ENCODE assay signal across 28 mouse cellular contexts in the genomic region with DNA sequence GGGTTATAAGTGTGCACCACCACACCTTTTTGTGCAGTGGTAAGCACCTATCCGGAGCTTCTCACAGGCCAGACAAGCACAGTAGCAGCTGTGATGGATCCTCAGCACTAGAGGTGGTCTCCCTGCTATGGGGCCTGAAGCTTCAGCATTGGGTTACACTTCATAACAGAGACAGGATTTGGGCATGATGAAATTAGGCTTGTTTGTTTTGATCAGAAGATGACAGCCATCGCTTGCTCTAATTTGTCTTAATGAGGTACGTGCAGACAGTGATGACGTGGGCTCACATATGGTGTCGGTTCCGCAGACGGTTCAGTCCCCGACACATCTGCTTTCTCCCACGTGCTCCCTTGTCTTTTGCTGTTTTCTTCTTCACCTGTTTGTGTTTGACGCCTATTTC.
DNase-seq lines count a peak whose midpoint lies in the region; ATAC-seq lines count a peak whose summit lies in the region.
"Had no signal": no experiment of that assay in that cellular context is flagged by ENCODE, and none has a peak within 500 bp of the region (broad histone marks: within the 10 kb centered on the region; RNA-seq: fewer than 3 reads in every experiment).

No protein-coding gene starts in this region.

- no peak overlapping the region for H3K27ac ChIP-seq in forebrain, embryonic 13.5 days
- no peak overlapping the region for H3K27ac ChIP-seq in forebrain, embryonic 12.5 days
- H3K27ac ChIP-seq in forebrain, embryonic 14.5 days (ENCODE audit: low read depth, low read length) = no peak overlapping the region
- H3K27ac ChIP-seq: embryonic facial prominence, embryonic 15.5 days; hindbrain, embryonic 12.5 days; limb, embryonic 10.5 days; limb, embryonic 15.5 days; liver, embryonic 14.5 days; macrophage; midbrain, embryonic 13.5 days had no signal

- 66% methylated on average over 10 of the region's 10 CpGs for WGBS in forebrain, embryonic 13.5 days
- 78% methylated on average over 10 of the region's 10 CpGs for WGBS in forebrain, embryonic 12.5 days
- 63% methylated on average over 10 of the region's 10 CpGs for WGBS in forebrain, embryonic 14.5 days

- peaks cover 18% of the 10 kb centered on the region for H3K4me1 ChIP-seq in forebrain, embryonic 13.5 days
- H3K4me1 ChIP-seq in forebrain, embryonic 12.5 days = peaks cover 5% of the 10 kb centered on the region; the same call in 1 of the 2 replicates
- H3K4me1 ChIP-seq in forebrain, embryonic 14.5 days (ENCODE audit: control insufficient read depth, insufficient read depth, low read length) = peaks cover 13% of the 10 kb centered on the region; the same call in 1 of the 2 replicates
- H3K4me1 ChIP-seq: limb, embryonic 10.5 days had no signal

- H3K9me3 ChIP-seq in forebrain, embryonic 13.5 days (replicated peaks) = no peaks in the 10 kb centered on the region
- no peaks in the 10 kb centered on the region for H3K9me3 ChIP-seq in forebrain, embryonic 12.5 days
- no peaks in the 10 kb centered on the region for H3K9me3 ChIP-seq in forebrain, embryonic 14.5 days (replicated peaks; ENCODE audit: control insufficient read depth, low read length)
- H3K9me3 ChIP-seq: embryonic facial prominence, embryonic 15.5 days; hindbrain, embryonic 12.5 days; limb, embryonic 10.5 days; limb, embryonic 15.5 days; midbrain, embryonic 13.5 days had no signal

- no peaks in the 10 kb centered on the region for H3K27me3 ChIP-seq in forebrain, embryonic 13.5 days
- H3K27me3 ChIP-seq in forebrain, embryonic 12.5 days = no peaks in the 10 kb centered on the region
- H3K27me3 ChIP-seq in forebrain, embryonic 14.5 days (replicated peaks; ENCODE audit: control insufficient read depth, insufficient read depth, low read length) = no peaks in the 10 kb centered on the region
- H3K27me3 ChIP-seq: embryonic facial prominence, embryonic 15.5 days; hindbrain, embryonic 12.5 days; limb, embryonic 15.5 days; midbrain, embryonic 13.5 days; Patski had no signal

- peak; percentile 72 for ATAC-seq in forebrain, embryonic 13.5 days
- ATAC-seq in forebrain, embryonic 12.5 days (ENCODE audit: low FRiP score) = no peak
- ATAC-seq in forebrain, embryonic 14.5 days = peak; percentile 67
- ATAC-seq: intestine, postnatal 0 days; midbrain, embryonic 13.5 days; Patski had no signal

- intact Hi-C loops in left cerebral cortex, postnatal 25 days (cut with DNase I) = no loop called here

- peak; percentile 36 for DNase-seq in layer of hippocampus, adult 9-11 months
- DNase-seq in layer of hippocampus, adult 8-10 months (ENCODE audit: low spot score in 2 of 2) = no peak
- DNase-seq in forebrain, embryonic 14.5 days (ENCODE audit: low spot score) = peak; percentile 63
- no peak for DNase-seq in spleen, postnatal 14 days (ENCODE audit: low spot score in 2 of 2)
- DNase-seq in left cerebral cortex, postnatal 25 days (ENCODE audit: low spot score in 2 of 2) = no peak
- DNase-seq: adrenal gland, postnatal 10 days; cerebellum, adult 11-12 months; cerebellum, adult 9-11 months; heart, postnatal 36 days; kidney, adult 9 months; kidney, postnatal 10 days; lung, adult 2 months; lung, postnatal 10 days; right cerebral cortex, postnatal 4 days; thymus, adult 2 months; thymus, postnatal 36 days had no signal

- H3K9ac ChIP-seq in forebrain, embryonic 13.5 days = no peak overlapping the region
- no peak overlapping the region for H3K9ac ChIP-seq in forebrain, embryonic 12.5 days
- H3K9ac ChIP-seq in forebrain, embryonic 14.5 days (ENCODE audit: low read length) = no peak overlapping the region
- H3K9ac ChIP-seq: embryonic facial prominence, embryonic 15.5 days; hindbrain, embryonic 12.5 days; limb, embryonic 15.5 days; liver, embryonic 14.5 days; midbrain, embryonic 13.5 days had no signal

- no peaks in the 10 kb centered on the region for H3K36me3 ChIP-seq in forebrain, embryonic 13.5 days (ENCODE audit: poor library complexity, severe bottlenecking)
- no peaks in the 10 kb centered on the region for H3K36me3 ChIP-seq in forebrain, embryonic 12.5 days (replicated peaks)
- H3K36me3 ChIP-seq in forebrain, embryonic 14.5 days (ENCODE audit: control insufficient read depth, insufficient read depth, low read length) = no peaks in the 10 kb centered on the region
- H3K36me3 ChIP-seq: embryonic facial prominence, embryonic 15.5 days; hindbrain, embryonic 12.5 days; limb, embryonic 10.5 days; limb, embryonic 15.5 days; midbrain, embryonic 13.5 days had no signal

- no peak overlapping the region for H3K4me2 ChIP-seq in forebrain, embryonic 13.5 days
- H3K4me2 ChIP-seq in forebrain, embryonic 12.5 days = no peak overlapping the region
- H3K4me2 ChIP-seq in forebrain, embryonic 14.5 days (ENCODE audit: low read length) = no peak overlapping the region
- H3K4me2 ChIP-seq: embryonic facial prominence, embryonic 15.5 days; heart, embryonic 11.5 days; hindbrain, embryonic 12.5 days; limb, embryonic 15.5 days; midbrain, embryonic 13.5 days had no signal

- no peak overlapping the region for H3K4me3 ChIP-seq in forebrain, embryonic 13.5 days
- H3K4me3 ChIP-seq in forebrain, embryonic 12.5 days (replicated peaks) = no peak overlapping the region
- H3K4me3 ChIP-seq in forebrain, embryonic 14.5 days (ENCODE audit: low read depth, low read length) = no peak overlapping the region
- H3K4me3 ChIP-seq: embryonic facial prominence, embryonic 15.5 days; hindbrain, embryonic 12.5 days; limb, embryonic 10.5 days; limb, embryonic 15.5 days; midbrain, embryonic 13.5 days had no signal

Comparison
In these comparisons a context has a peak if more than half of its experiments do, and no peak if none do; other contexts are left out.
1. DNase-seq: peak in layer of hippocampus, adult 9-11 months (single experiment) and forebrain, embryonic 14.5 days (single experiment); none in layer of hippocampus, adult 8-10 months (0 of 2), spleen, postnatal 14 days (0 of 2) and left cerebral cortex, postnatal 25 days (0 of 2).